Mouse (Mus musculus) lung, adult 2 months (tissue): ENCODE measurements around the gene Sult5a1. TPM values are rescaled to one million over a fixed set of nuclear protein-coding genes. Genes with fewer than 3 reads are reported as not detected.
A peak's percentile ranks its signal among the peaks of the same experiment; 100 is the strongest.

Experiments
- DNase-seq: peaks from one replicate; pipeline ENCODE4 v3.0.0; 2022
- H3K4me1 ChIP-seq: fragments of 200-500 bp; 2 replicates; pipeline ENCODE4 v1.6.1; 2011; ENCODE audit warnings: low read length; ENCODE audit not compliant: control insufficient read depth, insufficient read depth
- H3K4me3 ChIP-seq: fragments of 200-500 bp; replicated peaks from 2 replicates; pipeline ENCODE3; 2011; ENCODE audit warnings: low read depth, mild to moderate bottlenecking, control low read depth, low read length; ENCODE audit errors: extremely low read depth
- CTCF ChIP-seq: fragments of 200-500 bp; IDR thresholded peaks from 2 replicates; pipeline ENCODE4 v1.5.1; 2011; ENCODE audit warnings: mild to moderate bottlenecking, low read length, control low read depth; ENCODE audit not compliant: insufficient read depth
- POLR2A ChIP-seq: fragments of 200-500 bp; IDR thresholded peaks from 2 replicates; pipeline ENCODE4 v1.6.1; 2011; ENCODE audit warnings: low read depth, mild to moderate bottlenecking, control low read depth, low read length, borderline replicate concordance; ENCODE audit errors: extremely low read depth
- WGBS: fragments of 180-500 bp; shearing (Covaris S2); methylation state at CpG from one replicate; pipeline ENCODE4 v1.1.7; 2018; 5-methylcytosine and 5-hydroxymethylcytosine counted together
- polyA plus RNA-seq: library from polyadenylated mRNA; depleted of rRNA; stranded (reverse); fragments of >200 nt; gene quantifications from 2 replicates; pipeline ENCODE4 v1.2.3, GENCODE M21; 2012

The Sult5a1 gene
- polyA plus RNA-seq, 1 experiment, result 45.2 TPM

GRCm38 (mm10) chr8:123137645-123138077 is 20.5 kb downstream of the Sult5a1 start:
- 29% methylated on average over 2 of the region's 2 CpGs for WGBS
- DNase-seq, result no peak
- H3K4me3 ChIP-seq, result no peak overlapping the region
- TF ChIP-seq POLR2A (no peak), CTCF (no peak)
- H3K4me1 ChIP-seq, result peaks cover 5% of the 10 kb centered on the region

- no peaks in the 10 kb centered on the region for H3K4me1 ChIP-seq
- DNase-seq, result no peak
- H3K4me3 ChIP-seq, result no peak overlapping the region
- WGBS, result 90% methylated on average over 9 of the region's 9 CpGs
- TF ChIP-seq POLR2A, result no peak
- TF ChIP-seq CTCF, result no peak
Observed at GRCm38 (mm10) chr8:123136287-123136686, 21.8 kb downstream of the Sult5a1 start.

GRCm38 (mm10) chr8:123135806-123136205 is 22.3 kb downstream of the Sult5a1 start:
- DNase-seq, result no peak

GRCm38 (mm10) chr8:123135406-123135805 is 22.7 kb downstream of the Sult5a1 start:
- WGBS, result 29% methylated on average over 7 of the region's 7 CpGs
- Histone ChIP-seq H3K4me3 (no peak overlapping the region), H3K4me1 (no peaks in the 10 kb centered on the region)
- TF ChIP-seq POLR2A (no peak), CTCF (no peak)
- DNase-seq, result no peak

More at GRCm38 (mm10) chr8:123135806-123136205, 22.3 kb downstream of the Sult5a1 start:
- no peak overlapping the region for H3K4me3 ChIP-seq
- no peaks in the 10 kb centered on the region for H3K4me1 ChIP-seq
- WGBS, result 54% methylated on average over 9 of the region's 9 CpGs
- TF ChIP-seq CTCF (no peak), POLR2A (no peak)

- no peak overlapping the region for H3K4me3 ChIP-seq
- TF ChIP-seq POLR2A (no peak), CTCF (no peak)
- no peaks in the 10 kb centered on the region for H3K4me1 ChIP-seq
- WGBS, result 91% methylated on average over 11 of the region's 11 CpGs
- no peak for DNase-seq
Observed at GRCm38 (mm10) chr8:123134149-123134713, 23.9 kb downstream of the Sult5a1 start.

- no peak for DNase-seq
- 95% methylated on average over 2 of the region's 2 CpGs for WGBS
- TF ChIP-seq CTCF (no peak; the same call in 1 of the 2 replicates), POLR2A (no peak)
Observed at GRCm38 (mm10) chr8:123132953-123133352, 25.2 kb downstream of the Sult5a1 start.

GRCm38 (mm10) chr8:123131041-123131440 is 27.1 kb downstream of the Sult5a1 start:
- no peak for DNase-seq
- no peaks in the 10 kb centered on the region for H3K4me1 ChIP-seq
- TF ChIP-seq POLR2A (no peak), CTCF (no peak)
- H3K4me3 ChIP-seq, result no peak overlapping the region
- WGBS, result 36% methylated on average over 9 of the region's 9 CpGs

More at GRCm38 (mm10) chr8:123132953-123133352, 25.2 kb downstream of the Sult5a1 start:
- Histone ChIP-seq H3K4me3 (no peak overlapping the region), H3K4me1 (no peaks in the 10 kb centered on the region)

GRCm38 (mm10) chr8:123126193-123126816 is 31.8 kb downstream of the Sult5a1 start:
- no peak for TF ChIP-seq CTCF
- TF ChIP-seq POLR2A, result no peak
- H3K4me1 ChIP-seq, result no peaks in the 10 kb centered on the region
- peak; percentile 68 for DNase-seq
- WGBS, result 14% methylated on average over 19 of the region's 19 CpGs
- H3K4me3 ChIP-seq, result no peak overlapping the region

- TF ChIP-seq CTCF, result no peak
- Histone ChIP-seq H3K4me3 (no peak overlapping the region), H3K4me1 (peaks cover 2% of the 10 kb centered on the region)
- no peak for DNase-seq
- 77% methylated on average over 5 of the region's 5 CpGs for WGBS
Observed at GRCm38 (mm10) chr8:123122670-123123069, 35.4 kb downstream of the Sult5a1 start.

GRCm38 (mm10) chr8:123122059-123122458 is 36.1 kb downstream of the Sult5a1 start:
- no peak for DNase-seq
- TF ChIP-seq CTCF (no peak), POLR2A (no peak)
- WGBS, result 57% methylated on average over 9 of the region's 9 CpGs
- H3K4me1 ChIP-seq, result peaks cover 5% of the 10 kb centered on the region
- H3K4me3 ChIP-seq, result no peak overlapping the region

- WGBS, result 4% methylated on average over 17 of the region's 17 CpGs
Observed at GRCm38 (mm10) chr8:123117744-123118143, 40.4 kb downstream of the Sult5a1 start.

More at GRCm38 (mm10) chr8:123117744-123118143, 40.4 kb downstream of the Sult5a1 start:
- Histone ChIP-seq H3K4me1 (peaks cover 11% of the 10 kb centered on the region), H3K4me3 (no peak overlapping the region)
- TF ChIP-seq CTCF (no peak), POLR2A (no peak)
- no peak for DNase-seq
